Mouse (Mus musculus) spleen, adult 2 months (tissue): Measurements from ENCODE around the gene Carns1. TPM values are rescaled to one million over a fixed set of nuclear protein-coding genes. Genes with fewer than 3 reads are reported as not detected.

Experiments used
- DNase-seq, 2 experiments: peaks; one replicate each; pipeline versions ENCODE4 v3.0.0 to v3.0.0-alpha.2; 2012 to 2021; ENCODE audit warnings: low spot score in 2 of 2, low read depth in 1 of 2
- H3K27ac ChIP-seq: fragments of 200-500 bp; 2 replicates; pipeline ENCODE4 v1.5.1; 2012; ENCODE audit warnings: low read length, inconsistent platforms; ENCODE audit not compliant: insufficient read depth
- H3K27me3 ChIP-seq: fragments of 200-500 bp; 2 replicates; pipeline ENCODE4 v1.6.1; 2012; ENCODE audit warnings: mild to moderate bottlenecking, moderate library complexity, low read length, inconsistent platforms; ENCODE audit not compliant: control insufficient read depth, insufficient read depth
- H3K36me3 ChIP-seq: fragments of 200-500 bp; 2 replicates; pipeline ENCODE4 v1.6.1; 2012; ENCODE audit warnings: mild to moderate bottlenecking, low read length, inconsistent platforms; ENCODE audit not compliant: control insufficient read depth, insufficient read depth
- H3K4me1 ChIP-seq: fragments of 200-500 bp; 2 replicates; pipeline ENCODE4 v1.6.1; 2011; ENCODE audit warnings: inconsistent platforms; ENCODE audit not compliant: control insufficient read depth, insufficient read depth, insufficient read length
- H3K4me3 ChIP-seq: fragments of 200-500 bp; 2 replicates; pipeline ENCODE4 v1.5.1; 2011; ENCODE audit warnings: mild to moderate bottlenecking, inconsistent platforms; ENCODE audit not compliant: insufficient read depth, insufficient read length; ENCODE audit errors: extremely low read depth
- CTCF ChIP-seq: fragments of 200-500 bp; IDR thresholded peaks from 2 replicates; pipeline ENCODE4 v1.5.1; 2011; ENCODE audit warnings: mild to moderate bottlenecking, inconsistent platforms; ENCODE audit not compliant: insufficient read depth, insufficient read length, insufficient replicate concordance; ENCODE audit errors: extremely low read depth
- POLR2A ChIP-seq: fragments of 200-500 bp; IDR thresholded peaks from 2 replicates; pipeline ENCODE4 v1.6.1; 2011; ENCODE audit warnings: low read depth, low read length, inconsistent platforms
- WGBS: fragments of 180-500 bp; shearing (Covaris S2); methylation state at CpG from one replicate; pipeline ENCODE4 v1.1.7; 2018; 5-methylcytosine and 5-hydroxymethylcytosine counted together
- polyA plus RNA-seq: library from polyadenylated mRNA; depleted of rRNA; stranded (reverse); fragments of >200 nt; gene quantifications from 2 replicates; pipeline ENCODE4 v1.2.3, GENCODE M21; 2012

Gene Carns1
- polyA plus RNA-seq, 1 experiment, result 52.0 TPM

- peak within 1 kb of the TSS; percentile 98 for H3K27ac ChIP-seq
- WGBS, result under 1% methylated on average over 49 of the region's 49 CpGs
- H3K4me1 ChIP-seq, result peaks cover 44% of the 10 kb centered on the region
- peak within 1 kb of the TSS; percentile 88 for H3K4me3 ChIP-seq
- H3K36me3 ChIP-seq, result peaks cover 2% of the 10 kb centered on the region; the same call in 1 of the 2 replicates
- no peaks in the 10 kb centered on the region for H3K27me3 ChIP-seq
- TF ChIP-seq POLR2A, result no peak
- 0 out of 2 replicates have a peak, but pooled peaks have one; percentile 8 for TF ChIP-seq CTCF
- DNase-seq, result peak; percentile 77 to 88
Measured at GRCm38 (mm10) chr19:4214071-4214770, 38.9 kb upstream of the Carns1 start, which contains the start of the genes Clcf1 and AC109138.7. Gene Clcf1, plus strand, starts transcription at chr19:4214238. Gene AC109138.7, plus strand, starts transcription at chr19:4214357.

- no peak for DNase-seq
- WGBS, result 17% methylated on average over 9 of the region's 9 CpGs
- no peak for TF ChIP-seq POLR2A
- no peak for TF ChIP-seq CTCF
- Histone ChIP-seq H3K4me3 (peak overlapping the region; percentile 42; the same call in 1 of the 2 replicates), H3K36me3 (peaks cover 2% of the 10 kb centered on the region; the same call in 1 of the 2 replicates), H3K4me1 (peaks cover 46% of the 10 kb centered on the region), H3K27ac (peak overlapping the region; percentile 78), H3K27me3 (no peaks in the 10 kb centered on the region)
Measured at GRCm38 (mm10) chr19:4213524-4213974, 38.3 kb upstream of the Carns1 start.

- no peak for DNase-seq
- TF ChIP-seq CTCF, result no peak
- no peak for TF ChIP-seq POLR2A
- H3K27ac ChIP-seq, result no peak overlapping the region
- peaks cover 32% of the 10 kb centered on the region for H3K4me1 ChIP-seq
- H3K4me3 ChIP-seq, result no peak overlapping the region
- peaks cover 2% of the 10 kb centered on the region; the same call in 1 of the 2 replicates for H3K36me3 ChIP-seq
- WGBS, result 85% methylated on average over 4 of the region's 4 CpGs
- H3K27me3 ChIP-seq, result no peaks in the 10 kb centered on the region
Measured at GRCm38 (mm10) chr19:4211891-4212588, 36.8 kb upstream of the Carns1 start.

- TF ChIP-seq POLR2A (no peak), CTCF (no peak)
- peaks cover 23% of the 10 kb centered on the region for H3K4me1 ChIP-seq
- no peaks in the 10 kb centered on the region for H3K27me3 ChIP-seq
- no peak overlapping the region for H3K4me3 ChIP-seq
- H3K36me3 ChIP-seq, result no peaks in the 10 kb centered on the region
- no peak for DNase-seq
- H3K27ac ChIP-seq, result 0 out of 2 replicates have a peak overlapping the region, but pooled peaks have one; percentile 4
- 81% methylated on average over 5 of the region's 5 CpGs for WGBS
Measured at GRCm38 (mm10) chr19:4208563-4208962, 33.3 kb upstream of the Carns1 start.

- DNase-seq, result peak in 1 of 2 experiments; percentile 62
- Histone ChIP-seq H3K36me3 (no peaks in the 10 kb centered on the region), H3K4me3 (no peak overlapping the region), H3K4me1 (peaks cover 25% of the 10 kb centered on the region), H3K27me3 (no peaks in the 10 kb centered on the region), H3K27ac (no peak overlapping the region)
- WGBS, result 7% methylated on average over 2 of the region's 2 CpGs
- TF ChIP-seq CTCF (peak; percentile 97), POLR2A (no peak)
Measured at GRCm38 (mm10) chr19:4206971-4207370, 31.7 kb upstream of the Carns1 start.

- no peaks in the 10 kb centered on the region for H3K27me3 ChIP-seq
- DNase-seq, result no peak
- 55% methylated on average over 4 of the region's 4 CpGs for WGBS
Measured at GRCm38 (mm10) chr19:4204889-4205288, 29.6 kb upstream of the Carns1 start.

More at GRCm38 (mm10) chr19:4204889-4205288, 29.6 kb upstream of the Carns1 start:
- Histone ChIP-seq H3K36me3 (no peaks in the 10 kb centered on the region; the same call in 1 of the 2 replicates), H3K4me3 (peak overlapping the region; percentile 27; the same call in 1 of the 2 replicates), H3K27ac (peak overlapping the region; percentile 88), H3K4me1 (peaks cover 38% of the 10 kb centered on the region)
- TF ChIP-seq CTCF, result no peak
- TF ChIP-seq POLR2A, result no peak
